Mouse (Mus musculus): ENCODE results near the gene Ddo.

- TF ChIP-seq CTCF (IDR thresholded peaks at IDR 0.05; ENCODE audit: low read depth, low read length) (no peak), POLR2A (IDR thresholded peaks at IDR 0.05; ENCODE audit: borderline replicate concordance, low read depth, low read length) (no peak)
Observed at GRCm38 (mm10) chr10:40665270-40665669, 35.5 kb downstream of the Ddo start.

All from bone marrow macrophage, adult 2 months (primary cell).